In the genomic region with DNA sequence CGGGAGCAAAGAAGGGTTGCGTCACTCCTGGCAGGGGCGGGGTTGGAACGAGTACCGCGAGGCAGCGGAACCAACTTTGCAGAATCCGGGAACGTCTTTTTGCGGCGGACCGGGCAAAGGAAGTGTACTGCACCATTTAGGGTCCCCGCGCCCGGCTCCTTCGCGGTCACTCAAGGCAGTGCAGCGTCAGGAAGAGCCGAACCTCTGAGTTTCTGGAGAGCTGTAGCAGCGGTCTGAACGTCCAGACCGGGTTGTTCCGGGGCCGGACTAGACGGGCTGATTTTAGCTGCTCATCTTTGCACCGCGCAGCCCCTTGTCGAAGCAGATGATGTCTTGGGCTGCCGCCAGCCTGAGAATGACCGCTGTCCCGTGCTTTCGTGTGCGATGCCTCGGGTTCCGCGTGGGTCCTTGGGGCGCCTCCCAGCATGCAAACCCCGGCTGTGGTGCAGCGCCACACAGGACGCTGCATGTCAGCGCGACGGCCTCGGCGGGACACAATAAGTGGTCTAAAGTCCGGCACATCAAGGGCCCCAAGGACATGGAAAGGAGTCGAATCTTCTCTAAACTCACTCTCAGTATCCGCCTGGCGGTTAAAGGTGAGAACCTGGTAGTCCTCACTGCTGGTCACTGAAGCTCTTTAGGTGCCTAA, we compare ENCODE assay signal across 7 mouse cellular contexts. TPM values are rescaled to one million over a fixed set of nuclear protein-coding genes. Genes with fewer than 3 reads are reported as not detected.
DNase-seq lines count a peak whose midpoint lies in the region; ATAC-seq lines count a peak whose summit lies in the region.

A gene (plus strand): TSS at position 139 of the 649 bp plus-strand sequence.

- H3K4me2 ChIP-seq in embryonic facial prominence, embryonic 12.5 days (replicated peaks): peak within 1 kb of the TSS; percentile 82
- H3K4me2 ChIP-seq in limb, embryonic 11.5 days (ENCODE audit: low read depth, severe bottlenecking): peak within 1 kb of the TSS; percentile 84
- H3K4me2 ChIP-seq in midbrain, embryonic 14.5 days (ENCODE audit: low read length): peak within 1 kb of the TSS; percentile 70

- H3K9me3 ChIP-seq in embryonic facial prominence, embryonic 12.5 days: no peaks in the 10 kb centered on the region
- H3K9me3 ChIP-seq in limb, embryonic 11.5 days (ENCODE audit: control insufficient read depth, low read length): no peaks in the 10 kb centered on the region
- no peaks in the 10 kb centered on the region for H3K9me3 ChIP-seq in midbrain, embryonic 14.5 days (ENCODE audit: control insufficient read depth, low read length)

- H3K27ac ChIP-seq in embryonic facial prominence, embryonic 12.5 days: peak within 1 kb of the TSS; percentile 86
- peak within 1 kb of the TSS; percentile 72 for H3K27ac ChIP-seq in limb, embryonic 11.5 days (replicated peaks; ENCODE audit: low read depth, low read length)
- H3K27ac ChIP-seq in midbrain, embryonic 14.5 days (replicated peaks; ENCODE audit: low read depth, low read length): peak within 1 kb of the TSS; percentile 85

- no peaks in the 10 kb centered on the region for H3K27me3 ChIP-seq in embryonic facial prominence, embryonic 12.5 days
- no peaks in the 10 kb centered on the region for H3K27me3 ChIP-seq in limb, embryonic 11.5 days (ENCODE audit: control insufficient read depth, insufficient read depth, low read length)
- H3K27me3 ChIP-seq in midbrain, embryonic 14.5 days (ENCODE audit: control insufficient read depth, insufficient read depth, low read length): no peaks in the 10 kb centered on the region

- peaks cover 5% of the 10 kb centered on the region; the same call in 1 of the 2 replicates for H3K4me1 ChIP-seq in embryonic facial prominence, embryonic 12.5 days
- no peaks in the 10 kb centered on the region for H3K4me1 ChIP-seq in limb, embryonic 11.5 days (ENCODE audit: control insufficient read depth, insufficient read depth, low read length)
- 0 out of 2 replicates have a peak, but pooled peaks cover 3% of the 10 kb centered on the region for H3K4me1 ChIP-seq in midbrain, embryonic 14.5 days (ENCODE audit: control insufficient read depth, insufficient read depth, low read length)

- peak within 1 kb of the TSS; percentile 92 for H3K4me3 ChIP-seq in embryonic facial prominence, embryonic 12.5 days
- H3K4me3 ChIP-seq in limb, embryonic 11.5 days (ENCODE audit: low read depth, low read length): peak within 1 kb of the TSS; percentile 95
- H3K4me3 ChIP-seq in midbrain, embryonic 14.5 days (replicated peaks; ENCODE audit: low read depth, low read length): peak within 1 kb of the TSS; percentile 81

- H3K9ac ChIP-seq in embryonic facial prominence, embryonic 12.5 days: peak within 1 kb of the TSS; percentile 90
- H3K9ac ChIP-seq in limb, embryonic 11.5 days (ENCODE audit: low read length): peak within 1 kb of the TSS; percentile 83
- H3K9ac ChIP-seq in midbrain, embryonic 14.5 days (replicated peaks; ENCODE audit: low read length): peak within 1 kb of the TSS; percentile 83

- WGBS in embryonic facial prominence, embryonic 12.5 days: under 1% methylated on average over 49 of the region's 49 CpGs
- WGBS in limb, embryonic 11.5 days: under 1% methylated on average over 49 of the region's 49 CpGs
- 0% methylated on average over 49 of the region's 49 CpGs for WGBS in midbrain, embryonic 14.5 days

- peak; percentile 94 for ATAC-seq in embryonic facial prominence, embryonic 12.5 days (ENCODE audit: insufficient number of reproducible peaks, insufficient read depth, low FRiP score, low TSS enrichment)
- peak; percentile 91 for ATAC-seq in limb, embryonic 11.5 days (ENCODE audit: insufficient number of reproducible peaks, low FRiP score, low TSS enrichment, low read depth)
- ATAC-seq in midbrain, embryonic 14.5 days (ENCODE audit: low FRiP score, low TSS enrichment): peak; percentile 93

- H3K36me3 ChIP-seq in embryonic facial prominence, embryonic 12.5 days: 0 out of 2 replicates have a peak, but pooled peaks cover 3% of the 10 kb centered on the region
- H3K36me3 ChIP-seq in limb, embryonic 11.5 days (ENCODE audit: control insufficient read depth, insufficient read depth, low read length): no peaks in the 10 kb centered on the region
- no peaks in the 10 kb centered on the region for H3K36me3 ChIP-seq in midbrain, embryonic 14.5 days (ENCODE audit: control insufficient read depth, insufficient read depth, low read length)

- DNase-seq in adrenal gland, postnatal 25 days: peak; percentile 95
- DNase-seq in heart, adult 11 months: peak; percentile 99
- peak; percentile 96 for DNase-seq in kidney, adult 18-20 months
- peak; percentile 98 for DNase-seq in limb, embryonic 11.5 days (ENCODE audit: low spot score)
- peak; percentile 97 for DNase-seq in midbrain, embryonic 14.5 days
- peak; percentile 80 to 90 for DNase-seq in spleen, adult 18-20 months

RNA-seq across cellular contexts. Expression of the gene that starts here (rescaled TPM):
- total RNA-seq in adrenal gland, postnatal 25 days (2021): 28.5 and 36.0 TPM in 2 replicates
- polyA plus RNA-seq in embryonic facial prominence, embryonic 12.5 days (2016; fragmentation: Nextera tagmentation; extraction: Ambion mirVana): 10.8 and 11.1 TPM in 2 replicates
- 10.3 and 12.9 TPM in 2 replicates for polyA plus RNA-seq in limb, embryonic 11.5 days (2014; fragmentation: Nextera tagmentation; extraction: Ambion mirVana)
- 5.6 and 6.1 TPM in 2 replicates for polyA plus RNA-seq in midbrain, embryonic 14.5 days (2014; fragmentation: Nextera tagmentation; extraction: Ambion mirVana)

Comparison
In these comparisons a context has a peak if more than half of its experiments do, and no peak if none do; other contexts are left out.
1. Peak in every context shown above with its lines: DNase-seq, ATAC-seq, H3K4me3 ChIP-seq and H3K27ac ChIP-seq.